Mouse (Mus musculus) right cerebral cortex, adult 18-20 months (tissue): ENCODE measurements around the gene Olfr1497.
"Not testable (repeated sequence)": the region's sequence is repeated elsewhere in the genome, so short reads cannot be mapped to it uniquely, and the experiment has no call there.

Source experiments
- DNase-seq: peaks from one replicate; pipeline ENCODE4 v3.0.0; 2022; ENCODE audit warnings: mixed read lengths

Gene Olfr1497

DNA sequence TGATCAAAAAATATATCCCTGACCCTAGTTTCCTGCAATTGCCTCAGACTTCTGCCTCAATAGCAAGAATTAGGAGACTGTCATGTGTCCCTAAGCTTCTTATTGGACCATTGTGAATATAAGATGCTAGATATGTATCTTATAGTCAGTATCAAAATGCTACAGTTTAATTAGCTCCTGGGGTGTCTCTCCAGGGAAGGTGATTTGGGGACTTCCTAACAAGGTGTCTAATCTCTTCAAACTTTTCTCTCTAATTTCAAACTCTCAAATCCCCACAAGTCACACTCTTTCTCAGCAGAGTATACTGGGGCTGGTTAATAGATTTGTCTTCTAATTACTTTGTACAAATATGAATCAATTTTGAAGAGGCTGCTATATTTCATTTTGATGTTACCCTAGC, at the start of gene Olfr1497:
Gene Olfr1497 (minus strand): TSS at position 101 of the 400 bp plus-strand sequence.
- no peak for DNase-seq

DNA sequence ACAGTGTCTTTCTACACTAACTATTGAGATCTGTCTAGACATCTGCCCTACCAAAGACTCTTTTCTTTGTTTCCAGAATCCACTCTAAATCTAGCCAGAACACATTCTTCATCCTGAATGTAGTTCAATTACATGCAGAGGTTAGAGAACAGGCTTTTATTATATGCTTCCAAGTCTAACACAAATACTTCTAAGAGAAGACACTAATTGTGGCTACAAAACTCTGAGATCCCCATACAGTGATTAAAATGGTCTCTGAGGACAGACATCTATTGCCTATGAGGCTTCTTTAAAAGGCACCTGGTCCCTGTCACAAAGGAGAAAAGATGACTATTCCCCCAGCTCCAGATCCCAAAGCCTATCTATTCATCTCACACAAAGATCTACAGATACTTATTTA, 32.4 kb upstream of the Olfr1497 start, which contains the start of gene Olfr1500:
Gene Olfr1500 (minus strand): TSS at position 101 of the 400 bp plus-strand sequence.
- no peak for DNase-seq

DNA sequence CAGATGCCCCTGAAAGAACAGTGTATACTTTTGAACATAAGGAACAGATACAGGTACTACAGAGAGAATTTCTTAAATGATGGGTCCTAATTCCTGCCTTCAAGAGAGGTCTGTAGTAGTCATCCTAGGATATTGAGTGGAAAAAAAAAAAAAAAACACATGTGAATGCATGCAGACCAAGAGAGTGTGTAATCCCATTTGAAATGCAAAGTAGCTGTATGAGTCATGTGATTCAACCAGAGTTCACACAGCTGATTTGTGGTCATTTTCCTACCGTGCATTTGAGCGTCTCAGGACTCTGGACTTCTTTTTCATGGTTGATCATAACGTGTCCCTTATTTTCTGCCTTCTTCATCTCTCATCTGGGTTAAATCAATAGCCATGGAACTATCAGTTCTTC, 30.4 kb upstream of the Olfr1497 start:
- no peak for DNase-seq

DNA sequence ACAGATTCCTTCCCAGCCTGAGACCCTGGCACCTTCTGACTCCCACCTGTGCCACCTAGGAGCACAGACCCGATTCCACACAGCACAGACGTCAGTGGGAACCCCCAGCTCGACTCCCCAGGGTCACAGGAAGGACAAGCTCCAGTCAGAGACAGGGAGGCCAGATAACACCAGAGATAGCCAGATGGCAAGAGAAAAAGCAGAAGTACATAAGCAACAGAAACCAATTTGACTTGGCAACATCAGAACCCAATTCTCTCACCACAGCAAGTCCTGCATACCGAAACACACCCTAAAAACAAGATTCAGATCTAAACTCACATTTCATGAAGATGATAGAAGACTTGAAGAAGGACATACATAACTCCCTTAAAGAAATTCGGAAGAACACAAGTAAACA, 22.8 kb upstream of the Olfr1497 start:
- no peak for DNase-seq

DNA sequence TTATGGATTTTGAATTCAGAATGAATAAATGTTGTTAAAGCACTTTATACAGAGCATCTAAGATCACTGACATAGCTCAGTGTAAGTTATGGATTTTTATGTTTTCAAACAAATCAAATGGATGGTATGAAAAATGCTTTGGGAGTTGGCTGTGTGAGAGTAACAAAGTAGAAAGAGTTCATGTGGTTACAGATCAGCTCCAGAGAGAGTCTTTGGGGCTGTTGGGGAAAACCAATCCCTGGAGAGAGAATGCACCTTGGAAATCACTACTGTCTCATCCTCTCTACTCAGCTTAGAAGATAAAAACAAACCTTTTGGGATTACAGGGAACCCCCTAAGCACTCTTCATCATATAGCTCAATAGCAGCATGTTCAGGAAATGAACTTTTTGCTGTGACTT, 21.3 kb upstream of the Olfr1497 start, which contains the start of gene Olfr1499:
Gene Olfr1499 (minus strand): TSS at position 101 of the 400 bp plus-strand sequence.
- no peak for DNase-seq

DNA sequence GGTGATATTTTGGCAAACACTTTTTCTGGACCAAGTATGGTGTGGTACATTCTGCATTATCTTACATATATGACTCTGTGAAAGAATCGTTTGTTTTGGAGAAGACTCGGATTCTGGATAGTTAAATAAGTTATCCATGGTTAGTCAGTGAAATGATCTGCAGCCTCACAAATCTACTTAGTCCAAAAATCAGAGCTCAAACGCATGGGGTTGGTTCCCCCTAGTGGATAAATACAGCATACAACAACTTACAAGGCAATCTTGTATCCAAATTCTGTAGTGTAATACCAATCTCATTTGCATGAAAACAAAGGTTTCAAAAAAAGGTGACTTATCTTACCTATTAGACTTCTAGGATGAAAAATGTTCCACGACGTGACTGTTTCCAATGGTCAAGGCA, 20.8 kb upstream of the Olfr1497 start:
- peak; percentile 3 for DNase-seq

DNA sequence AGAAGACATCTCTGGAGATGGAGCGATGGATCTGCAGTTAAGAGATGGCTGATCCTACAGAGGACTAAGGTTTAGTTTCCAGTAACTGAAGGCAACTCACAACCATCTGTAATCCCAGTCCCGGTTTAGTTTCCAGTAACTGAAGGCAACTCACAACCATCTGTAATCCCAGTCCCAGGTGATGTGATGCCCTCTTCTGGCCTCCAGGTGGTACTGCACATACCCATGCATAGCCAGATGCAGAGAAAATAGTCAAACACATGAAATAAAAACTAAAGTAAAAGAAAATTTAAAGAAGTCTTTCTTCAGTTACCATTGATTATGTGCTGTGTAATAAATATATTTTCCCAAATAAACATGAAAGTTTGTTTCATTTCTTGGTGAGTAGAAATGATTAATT, 14.8 kb upstream of the Olfr1497 start:
- DNase-seq: no peak

DNA sequence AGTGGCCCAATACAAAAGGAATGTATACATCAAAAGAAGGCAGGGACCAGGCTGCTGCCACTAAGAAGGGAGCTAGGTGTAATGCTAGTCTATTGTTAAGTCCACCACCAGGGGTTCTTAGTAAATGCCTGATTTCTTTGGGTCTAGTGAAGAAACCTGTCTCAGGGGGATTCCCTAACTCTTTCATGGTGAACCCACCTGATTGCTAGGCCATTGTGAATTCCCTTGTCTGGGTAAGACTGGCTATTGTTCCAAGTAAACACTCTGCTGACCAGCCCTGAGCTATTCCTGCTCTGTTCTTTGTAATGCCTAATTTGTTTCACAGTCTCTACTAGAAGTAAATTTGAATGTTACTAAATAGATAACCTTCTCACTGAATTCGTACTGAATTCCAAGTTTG, 7.5 kb upstream of the Olfr1497 start:
- not testable (repeated sequence) for DNase-seq

DNA sequence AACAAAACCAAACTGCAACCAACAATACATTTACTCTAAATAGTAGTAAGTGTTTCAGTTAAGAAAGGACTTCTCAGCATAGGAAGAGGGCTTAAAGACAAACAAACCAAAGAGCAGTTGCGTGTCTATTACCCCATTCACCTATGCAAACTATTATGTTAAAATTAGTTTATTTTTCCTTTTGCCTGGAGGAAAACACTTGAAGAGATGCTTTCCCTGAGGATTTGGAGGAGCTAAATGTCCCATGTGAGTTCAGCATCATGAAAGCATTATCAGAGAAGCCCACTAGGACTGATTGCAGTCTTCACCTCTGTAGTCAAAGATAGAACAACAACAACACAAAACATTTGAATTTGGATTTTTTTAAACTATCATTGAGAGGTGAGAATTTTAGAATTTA, 20.4 kb downstream of the Olfr1497 start, which contains the start of gene Olfr1496:
Gene Olfr1496 (plus strand): TSS at position 301 of the 400 bp plus-strand sequence.
- DNase-seq: no peak

DNA sequence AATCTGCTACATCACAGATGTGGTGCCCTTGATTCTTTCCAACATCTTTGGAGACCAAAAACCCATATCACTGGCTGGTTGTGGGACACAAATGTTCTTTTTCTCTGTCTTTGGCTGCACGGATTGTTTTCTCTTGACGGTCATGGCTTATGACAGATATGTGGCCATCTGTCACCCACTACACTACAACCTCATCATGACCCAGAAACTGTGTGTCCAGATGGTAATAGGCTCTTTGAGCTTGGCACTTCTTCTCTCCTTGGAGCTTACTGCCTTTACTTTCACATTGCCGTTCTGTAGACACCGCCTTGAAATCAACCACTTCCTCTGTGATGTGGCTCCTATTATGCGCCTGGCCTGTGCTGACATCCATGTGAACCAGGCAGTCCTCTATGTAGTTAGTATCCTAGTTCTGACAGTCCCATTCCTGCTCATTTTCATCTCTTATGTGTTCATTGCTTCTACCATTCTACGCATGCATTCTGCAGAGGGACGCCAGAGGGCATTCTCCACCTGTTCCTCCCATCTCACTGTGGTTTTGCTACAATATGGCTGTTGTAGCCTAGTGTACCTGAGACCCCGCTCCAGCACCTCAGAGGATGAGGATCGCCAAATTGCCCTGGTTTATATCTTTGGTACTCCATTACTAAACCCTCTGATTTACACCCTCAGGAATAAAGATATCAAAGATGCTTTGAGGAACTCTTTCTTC, 29.3 kb downstream of the Olfr1497 start:
- DNase-seq: no peak

DNA sequence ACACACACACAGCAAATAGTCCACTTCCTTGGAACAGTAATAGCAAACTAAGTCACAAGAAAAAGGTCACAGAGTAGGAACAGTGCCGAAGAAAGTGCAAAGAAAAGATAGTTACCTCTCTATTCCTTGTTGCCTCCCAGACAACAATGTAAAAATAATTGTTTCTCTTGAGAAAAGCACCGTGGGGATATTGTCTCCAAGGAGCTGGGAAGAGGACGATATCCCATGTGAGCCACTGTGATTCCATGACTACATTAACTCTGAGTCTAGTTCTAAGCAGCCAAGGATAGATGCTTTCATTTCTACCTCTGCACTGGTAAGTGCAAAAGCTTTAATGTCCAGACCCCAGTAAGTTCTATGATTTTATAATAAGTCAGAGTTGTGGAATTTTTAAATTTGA, 33.7 kb downstream of the Olfr1497 start, which contains the start of gene Olfr1495:
Gene Olfr1495 (plus strand): TSS at position 301 of the 400 bp plus-strand sequence.
- DNase-seq: no peak

DNA sequence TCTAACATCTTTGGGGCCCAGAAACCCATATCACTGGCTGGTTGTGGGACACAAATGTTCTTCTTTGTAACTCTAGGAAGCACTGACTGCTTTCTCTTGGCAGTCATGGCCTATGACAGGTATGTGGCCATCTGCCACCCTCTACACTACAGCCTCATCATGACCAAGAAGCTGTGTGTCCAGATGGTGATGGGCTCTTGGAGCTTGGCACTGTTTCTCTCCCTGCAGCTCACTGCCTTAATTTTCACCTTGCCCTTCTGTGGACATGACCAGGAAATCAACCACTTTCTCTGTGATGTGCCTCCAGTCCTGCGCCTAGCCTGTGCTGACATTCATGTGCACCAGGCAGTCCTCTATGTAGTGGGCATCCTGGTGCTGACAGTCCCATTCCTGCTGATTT, 48.6 kb downstream of the Olfr1497 start:
- no peak for DNase-seq
